Mouse (Mus musculus) kidney, adult 11 months (tissue): Measurements from ENCODE around the gene Ywhae.
A peak's percentile ranks its signal among the peaks of the same experiment; 100 is the strongest.
"Not testable (repeated sequence)": the region's sequence is repeated elsewhere in the genome, so short reads cannot be mapped to it uniquely, and the experiment has no call there.

Source experiments
- DNase-seq: peaks from one replicate; pipeline ENCODE4 v3.0.0; 2022

Ywhae gene

GRCm38 (mm10) chr11:75732434-75733226 lies at the start of gene Ywhae:
Ywhae (plus strand) TSS chr11:75732869.
- peak; percentile 89 for DNase-seq

- DNase-seq = no peak
These were observed 48.2 kb upstream of the Ywhae start for GRCm38 (mm10) chr11:75684462-75684861.

- DNase-seq = no peak
These were observed 47.7 kb upstream of the Ywhae start for GRCm38 (mm10) chr11:75684956-75685355.

- no peak for DNase-seq
These were observed 45.2 kb upstream of the Ywhae start for GRCm38 (mm10) chr11:75687343-75687993.

- no peak for DNase-seq
These were observed 44.5 kb upstream of the Ywhae start for GRCm38 (mm10) chr11:75688132-75688531.

- DNase-seq = no peak
These were observed 42.7 kb upstream of the Ywhae start for GRCm38 (mm10) chr11:75689977-75690376.

- no peak for DNase-seq
These were observed 41.6 kb upstream of the Ywhae start for GRCm38 (mm10) chr11:75691047-75691446.

- DNase-seq = no peak
These were observed 39.1 kb upstream of the Ywhae start for GRCm38 (mm10) chr11:75693570-75693969.

- DNase-seq = not testable (repeated sequence)
These were observed 35.2 kb upstream of the Ywhae start for GRCm38 (mm10) chr11:75697464-75697863.

GRCm38 (mm10) chr11:75700557-75700956 lies 32.1 kb upstream of the Ywhae start:
- no peak for DNase-seq

GRCm38 (mm10) chr11:75702761-75703160 lies 29.9 kb upstream of the Ywhae start:
- no peak for DNase-seq

- no peak for DNase-seq
These were observed 28.9 kb upstream of the Ywhae start for GRCm38 (mm10) chr11:75703748-75704147.

- no peak for DNase-seq
These were observed 18.7 kb upstream of the Ywhae start for GRCm38 (mm10) chr11:75713949-75714348.

- no peak for DNase-seq
These were observed 17.1 kb upstream of the Ywhae start for GRCm38 (mm10) chr11:75715556-75715955.

GRCm38 (mm10) chr11:75716661-75717325 lies 15.9 kb upstream of the Ywhae start:
- no peak for DNase-seq

- no peak for DNase-seq
These were observed 10.3 kb upstream of the Ywhae start for GRCm38 (mm10) chr11:75722339-75722738.

- no peak for DNase-seq
These were observed 5.5 kb upstream of the Ywhae start for GRCm38 (mm10) chr11:75727168-75727567.

- not testable (repeated sequence) for DNase-seq
These were observed 5.0 kb upstream of the Ywhae start for GRCm38 (mm10) chr11:75727659-75728058.

- no peak for DNase-seq
These were observed 715 bp downstream of the Ywhae start for GRCm38 (mm10) chr11:75733227-75733940.

- DNase-seq = no peak
These were observed 3.0 kb downstream of the Ywhae start for GRCm38 (mm10) chr11:75735462-75736252.

- no peak for DNase-seq
These were observed 4.3 kb downstream of the Ywhae start for GRCm38 (mm10) chr11:75736978-75737377.

GRCm38 (mm10) chr11:75737806-75738476 lies 5.3 kb downstream of the Ywhae start:
- DNase-seq = peak; percentile 26
